Mouse (Mus musculus): ENCODE measurements around the gene Tcte2.

DNA sequence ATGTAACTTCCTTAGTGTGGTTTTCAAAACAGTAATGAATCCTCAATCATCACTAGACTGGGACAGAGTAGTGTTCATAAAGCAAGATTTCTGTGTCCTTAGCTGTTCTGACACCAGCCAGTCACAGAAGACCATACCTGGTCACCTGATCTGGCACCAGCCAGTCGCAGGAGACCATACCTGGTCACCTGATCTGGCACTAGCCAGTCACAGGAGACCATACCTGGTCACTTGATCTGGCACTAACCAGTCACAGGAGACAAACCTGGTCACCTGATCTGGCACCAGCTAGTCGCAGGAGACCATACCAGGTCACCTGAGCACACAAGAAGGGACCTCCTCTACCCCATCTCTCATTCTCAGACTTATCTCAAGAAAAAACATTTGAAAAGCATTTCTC lies 66.4 kb downstream of the Tcte2 start:
- TF ChIP-seq POLR2A (IDR thresholded peaks at IDR 0.05; ENCODE audit: low read depth, low read length) (no peak), CTCF (IDR thresholded peaks at IDR 0.05; ENCODE audit: extremely low read depth, insufficient read length, insufficient replicate concordance, low read depth, low read length) (no peak)
